Mouse (Mus musculus): ENCODE measurements around the gene F2. TPM values are rescaled to one million over a fixed set of nuclear protein-coding genes. Genes with fewer than 3 reads are reported as not detected.
"Not testable (repeated sequence)": the region's sequence is repeated elsewhere in the genome, so short reads cannot be mapped to it uniquely, and the experiment has no call there.

The F2 gene
- total RNA-seq, 2 experiments from 2014 or later = 0.83 TPM; not detected in 1

- peak; percentile 42 for DNase-seq (ENCODE audit: low spot score)
Measured at GRCm38 (mm10) chr2:91646733-91647132, 10.5 kb upstream of the F2 start.

- DNase-seq (ENCODE audit: low spot score) = no peak
Measured at GRCm38 (mm10) chr2:91645811-91646210, 9.6 kb upstream of the F2 start.

- no peak for DNase-seq (ENCODE audit: low spot score)
Measured at GRCm38 (mm10) chr2:91645354-91645753, 9.1 kb upstream of the F2 start.

GRCm38 (mm10) chr2:91644021-91644420, 7.8 kb upstream of the F2 start:
- DNase-seq (ENCODE audit: low spot score) = no peak

- no peak for DNase-seq (ENCODE audit: low spot score)
Measured at GRCm38 (mm10) chr2:91642825-91643415, 6.7 kb upstream of the F2 start.

- DNase-seq (ENCODE audit: low spot score) = no peak
Measured at GRCm38 (mm10) chr2:91638931-91639330, 2.7 kb upstream of the F2 start.

GRCm38 (mm10) chr2:91636727-91637338, 619 bp upstream of the F2 start:
- no peak for DNase-seq (ENCODE audit: low spot score)

GRCm38 (mm10) chr2:91635486-91635885, 728 bp downstream of the F2 start:
- no peak for DNase-seq (ENCODE audit: low spot score)

GRCm38 (mm10) chr2:91634841-91635240, 1.4 kb downstream of the F2 start:
- DNase-seq (ENCODE audit: low spot score) = no peak

GRCm38 (mm10) chr2:91633334-91633977, 2.8 kb downstream of the F2 start:
- DNase-seq (ENCODE audit: low spot score) = no peak

- DNase-seq (ENCODE audit: low spot score) = no peak
Measured at GRCm38 (mm10) chr2:91632316-91632715, 3.9 kb downstream of the F2 start.

- no peak for DNase-seq (ENCODE audit: low spot score)
Measured at GRCm38 (mm10) chr2:91631826-91632225, 4.4 kb downstream of the F2 start.

GRCm38 (mm10) chr2:91630384-91630783, 5.8 kb downstream of the F2 start:
- DNase-seq (ENCODE audit: low spot score) = no peak

- no peak for DNase-seq (ENCODE audit: low spot score)
Measured at GRCm38 (mm10) chr2:91629682-91630081, 6.5 kb downstream of the F2 start.

- no peak for DNase-seq (ENCODE audit: low spot score)
Measured at GRCm38 (mm10) chr2:91628171-91628570, 8.0 kb downstream of the F2 start.

- DNase-seq (ENCODE audit: low spot score) = no peak
Measured at GRCm38 (mm10) chr2:91627486-91627885, 8.7 kb downstream of the F2 start.

- not testable (repeated sequence) for DNase-seq (ENCODE audit: low spot score)
Measured at GRCm38 (mm10) chr2:91623366-91623765, 12.8 kb downstream of the F2 start.

- no peak for DNase-seq (ENCODE audit: low spot score)
Measured at GRCm38 (mm10) chr2:91622356-91622755, 13.9 kb downstream of the F2 start.

- not testable (repeated sequence) for DNase-seq (ENCODE audit: low spot score)
Measured at GRCm38 (mm10) chr2:91609370-91609769, 26.8 kb downstream of the F2 start.

- DNase-seq (ENCODE audit: low spot score) = no peak
Measured at GRCm38 (mm10) chr2:91602389-91602788, 33.8 kb downstream of the F2 start.

- DNase-seq (ENCODE audit: low spot score) = no peak
Measured at GRCm38 (mm10) chr2:91600475-91600874, 35.7 kb downstream of the F2 start.

GRCm38 (mm10) chr2:91586242-91586641, 50.0 kb downstream of the F2 start:
- no peak for DNase-seq (ENCODE audit: low spot score)

- DNase-seq (ENCODE audit: low spot score) = no peak
Measured at GRCm38 (mm10) chr2:91580894-91581293, 55.3 kb downstream of the F2 start.

All from gastrocnemius, adult 18-20 months (tissue).